Mouse (Mus musculus) granulocyte monocyte progenitor cell, adult 5-6 weeks (primary cell): Measurements from ENCODE around the gene Ube2c. TPM values are rescaled to one million over a fixed set of nuclear protein-coding genes. Genes with fewer than 3 reads are reported as not detected.
A peak's percentile ranks its signal among the peaks of the same experiment; 100 is the strongest.

Experiments
- ATAC-seq: replicated peaks from 2 replicates; pipeline ENCODE4 v1.8.0; 2016; ENCODE audit warnings: mild to moderate bottlenecking, moderate TSS enrichment, inconsistent platforms; ENCODE audit not compliant: poor library complexity, severe bottlenecking
- total RNA-seq, 2 experiments: library from RNA; stranded (forward) in 1 of 2; stranded (reverse) in 1 of 2; fragments of 200-712, 200-1000 nt in 1 of 2; fragments of >200 nt in 1 of 2; fragmentation: Nextera tagmentation in 1 of 2; gene quantifications; 2 replicates each; pipeline ENCODE4 v1.2.3; 2014 to 2017

The Ube2c gene
- total RNA-seq, 2 experiments from 2014 or later, result 75.2 to 112 TPM

- ATAC-seq, result no peak
Measured at GRCm38 (mm10) chr2:164806614-164807013, 36.9 kb downstream of the Ube2c start.

GRCm38 (mm10) chr2:164813557-164813956 lies 43.9 kb downstream of the Ube2c start:
- no peak for ATAC-seq

DNA sequence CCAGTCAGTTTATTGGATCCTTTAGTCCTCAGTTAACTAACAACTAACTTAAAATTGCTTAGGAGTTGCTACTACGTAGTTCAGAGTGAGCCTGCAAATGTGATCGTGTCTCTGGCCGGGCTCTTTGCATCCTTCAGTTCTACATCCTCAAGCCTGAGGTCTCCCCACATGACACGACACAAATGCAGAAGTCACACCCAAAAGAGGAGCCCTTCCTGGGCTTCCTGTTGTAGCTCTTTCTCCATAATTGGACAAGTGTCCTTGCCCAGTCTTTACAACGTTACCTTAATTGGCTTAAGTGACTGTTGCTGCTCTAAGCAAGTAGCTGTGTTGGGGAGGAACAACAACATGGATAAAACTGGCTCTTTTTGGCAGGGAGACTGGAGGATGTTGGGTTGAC lies 45.6 kb downstream of the Ube2c start:
- peak; percentile 99 for ATAC-seq

- ATAC-seq, result no peak
Measured at GRCm38 (mm10) chr2:164815821-164816220, 46.1 kb downstream of the Ube2c start.

DNA sequence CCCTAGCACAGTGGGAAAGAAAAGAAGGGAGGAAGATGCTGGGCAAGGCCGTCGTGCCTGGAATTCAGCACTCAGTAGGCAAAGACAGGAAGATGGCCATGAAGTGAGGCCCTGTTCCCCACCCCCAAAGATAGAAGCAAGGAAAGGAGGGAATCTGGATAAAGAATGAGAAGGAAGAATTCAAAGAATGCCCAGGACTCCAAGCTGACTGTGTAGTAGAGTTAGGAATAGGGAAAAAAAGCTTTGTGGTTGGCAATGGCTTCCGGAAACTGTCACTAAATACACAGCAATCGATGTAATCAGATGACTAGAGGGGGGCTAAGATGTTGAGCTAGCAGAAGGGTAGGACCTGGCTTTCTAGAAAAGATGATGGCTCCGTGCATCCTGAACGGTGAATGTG lies 47.5 kb downstream of the Ube2c start:
- no peak for ATAC-seq

DNA sequence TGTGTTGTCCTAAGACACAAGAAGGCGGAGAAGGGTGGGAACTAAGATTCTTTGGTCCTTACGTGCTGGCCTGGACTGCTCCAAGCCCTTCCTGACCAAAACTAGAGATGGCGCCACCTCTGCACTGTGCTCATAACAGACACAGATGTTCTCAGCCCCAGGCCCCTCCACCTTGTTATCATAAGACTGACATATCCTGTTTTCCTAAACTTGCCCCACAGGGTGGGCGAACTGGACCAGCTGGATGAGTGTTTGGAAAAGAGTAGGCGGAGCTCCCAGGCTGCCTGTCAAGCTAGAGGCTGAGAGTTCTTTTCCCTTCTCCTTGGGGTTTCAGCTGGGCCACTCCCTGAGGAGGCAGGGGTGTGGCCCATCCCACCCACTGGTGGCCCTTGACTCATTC lies 48.0 kb downstream of the Ube2c start:
- ATAC-seq, result no peak

GRCm38 (mm10) chr2:164821060-164821459 lies 51.4 kb downstream of the Ube2c start:
- no peak for ATAC-seq

DNA sequence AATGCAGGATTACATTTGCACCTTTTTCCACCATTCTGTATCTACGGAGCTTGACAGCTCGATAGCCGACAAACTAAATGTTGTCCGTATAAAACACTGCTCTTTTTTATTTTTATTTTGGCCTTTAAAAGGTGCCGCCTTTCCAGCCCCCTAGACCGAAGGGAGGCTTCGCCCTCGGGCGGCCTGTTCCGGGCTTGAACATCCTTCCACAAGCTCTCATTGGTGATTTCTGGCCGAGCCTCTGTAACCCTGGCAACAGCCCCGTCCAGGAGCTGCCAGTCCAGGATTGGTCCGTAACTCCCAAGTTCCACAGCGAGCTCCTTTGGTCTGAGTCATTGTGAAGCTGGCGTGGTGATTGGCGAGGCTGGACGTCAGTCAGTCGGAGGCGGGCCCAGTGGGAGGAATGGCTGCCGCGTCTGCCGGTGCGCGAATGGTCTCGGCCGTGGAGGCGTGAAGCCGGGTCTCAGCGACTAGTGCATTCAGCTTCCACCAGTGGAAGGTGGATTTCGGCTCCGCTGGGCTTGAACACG lies 53.0 kb downstream of the Ube2c start, which contains the start of gene Zswim1:
Gene Zswim1, plus strand, starts transcription at position 51 of the 530 bp plus-strand sequence.
- peak; percentile 99 for ATAC-seq

GRCm38 (mm10) chr2:164823181-164823585 lies 53.5 kb downstream of the Ube2c start:
- peak; percentile 65 for ATAC-seq

DNA sequence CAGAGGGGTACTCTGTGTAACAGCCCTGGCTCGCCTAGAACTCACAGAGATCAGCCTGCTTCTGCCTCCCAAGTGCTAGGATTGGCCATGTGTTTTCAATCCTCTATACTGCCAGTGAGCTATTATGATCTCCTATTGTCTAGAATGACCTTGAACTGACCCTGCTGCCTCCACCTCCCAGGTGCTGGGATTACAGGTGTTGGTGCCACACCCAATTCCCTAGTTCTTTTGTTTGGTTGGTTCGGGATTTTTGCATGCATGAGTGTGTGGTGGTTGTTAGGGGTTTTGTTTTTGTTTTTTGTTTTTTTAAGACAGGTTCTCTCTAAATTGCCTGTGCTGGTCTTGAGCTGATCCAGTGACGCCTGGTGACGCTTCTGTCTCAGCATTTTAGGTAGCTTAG lies 54.3 kb downstream of the Ube2c start:
- no peak for ATAC-seq

- ATAC-seq, result no peak
Measured at GRCm38 (mm10) chr2:164825521-164825920, 55.8 kb downstream of the Ube2c start.

- ATAC-seq, result no peak
Measured at GRCm38 (mm10) chr2:164827146-164827850, 57.6 kb downstream of the Ube2c start.

Other genes with a start within 250 kb of the Ube2c start
- not detected in 2 replicates for gene Wfdc2, start 207.5 kb upstream of the Ube2c start, total RNA-seq (2014; fragmentation: Nextera tagmentation)
- not detected in 2 replicates for gene Wfdc2, start 207.5 kb upstream of the Ube2c start, total RNA-seq (2017)
- not detected in 2 replicates for gene Spint3, start 196.4 kb upstream of the Ube2c start, total RNA-seq (2014; fragmentation: Nextera tagmentation)
- not detected in 2 replicates for gene Spint3, start 196.4 kb upstream of the Ube2c start, total RNA-seq (2017)
- not detected in 2 replicates for gene Wfdc6a, start 184.5 kb upstream of the Ube2c start, total RNA-seq (2014; fragmentation: Nextera tagmentation)
- not detected in 2 replicates for gene Wfdc6a, start 184.5 kb upstream of the Ube2c start, total RNA-seq (2017)
- not detected in 2 replicates for gene Eppin, start 176.3 kb upstream of the Ube2c start, total RNA-seq (2014; fragmentation: Nextera tagmentation)
- not detected in 2 replicates for gene Eppin, start 176.3 kb upstream of the Ube2c start, total RNA-seq (2017)
- gene Wfdc6b, start 156.4 kb upstream of the Ube2c start, total RNA-seq (2014; fragmentation: Nextera tagmentation), result not detected in 2 replicates
- gene Wfdc6b, start 156.4 kb upstream of the Ube2c start, total RNA-seq (2017), result not detected in 2 replicates
- gene Wfdc8, start 156.3 kb upstream of the Ube2c start, total RNA-seq (2014; fragmentation: Nextera tagmentation), result not detected in 2 replicates
- gene Wfdc8, start 156.3 kb upstream of the Ube2c start, total RNA-seq (2017), result not detected in 2 replicates
- gene Wfdc16, start 131.1 kb upstream of the Ube2c start, total RNA-seq (2014; fragmentation: Nextera tagmentation), result not detected in 2 replicates
- not detected in 2 replicates for gene Wfdc16, start 131.1 kb upstream of the Ube2c start, total RNA-seq (2017)
- gene Wfdc10, start 113.9 kb upstream of the Ube2c start, total RNA-seq (2014; fragmentation: Nextera tagmentation), result not detected in 2 replicates
- gene Wfdc10, start 113.9 kb upstream of the Ube2c start, total RNA-seq (2017), result not detected in 2 replicates
- not detected in 2 replicates for gene Wfdc9, start 113.3 kb upstream of the Ube2c start, total RNA-seq (2014; fragmentation: Nextera tagmentation)
- gene Wfdc9, start 113.3 kb upstream of the Ube2c start, total RNA-seq (2017), result not detected in 2 replicates
- gene Wfdc11, start 95.8 kb upstream of the Ube2c start, total RNA-seq (2014; fragmentation: Nextera tagmentation), result not detected in 2 replicates
- not detected in 2 replicates for gene Wfdc11, start 95.8 kb upstream of the Ube2c start, total RNA-seq (2017)
- not detected in 2 replicates for gene Wfdc13, start 84.8 kb upstream of the Ube2c start, total RNA-seq (2014; fragmentation: Nextera tagmentation)
- gene Wfdc13, start 84.8 kb upstream of the Ube2c start, total RNA-seq (2017), result not detected in 2 replicates
- gene Spint4, start 71.4 kb upstream of the Ube2c start, total RNA-seq (2014; fragmentation: Nextera tagmentation), result not detected in 2 replicates
- gene Spint4, start 71.4 kb upstream of the Ube2c start, total RNA-seq (2017), result not detected in 2 replicates
- gene Spint5, start 54.6 kb upstream of the Ube2c start, total RNA-seq (2014; fragmentation: Nextera tagmentation), result not detected in 2 replicates
- gene Spint5, start 54.6 kb upstream of the Ube2c start, total RNA-seq (2017), result not detected in 2 replicates
- not detected in 2 replicates for gene Wfdc3, start 24.0 kb upstream of the Ube2c start, total RNA-seq (2014; fragmentation: Nextera tagmentation)
- gene Wfdc3, start 24.0 kb upstream of the Ube2c start, total RNA-seq (2017), result not detected in 2 replicates
- 31.1 and 36.9 TPM in 2 replicates for gene Dnttip1, start 23.9 kb upstream of the Ube2c start, total RNA-seq (2014; fragmentation: Nextera tagmentation)
- gene Dnttip1, start 23.9 kb upstream of the Ube2c start, total RNA-seq (2017), result 21.5 and 27.3 TPM in 2 replicates
- not detected in 2 replicates for gene Tnnc2, start 10.1 kb downstream of the Ube2c start, total RNA-seq (2014; fragmentation: Nextera tagmentation)
- not detected in 2 replicates for gene Tnnc2, start 10.1 kb downstream of the Ube2c start, total RNA-seq (2017)
- not detected in 2 replicates for gene Snx21, start 15.9 kb downstream of the Ube2c start, total RNA-seq (2014; fragmentation: Nextera tagmentation)
- gene Snx21, start 15.9 kb downstream of the Ube2c start, total RNA-seq (2017), result 0.17 and 0.77 TPM in 2 replicates
- 24.7 and 25.5 TPM in 2 replicates for gene Acot8, start 35.0 kb downstream of the Ube2c start, total RNA-seq (2014; fragmentation: Nextera tagmentation)
- 22.3 and 32.6 TPM in 2 replicates for gene Acot8, start 35.0 kb downstream of the Ube2c start, total RNA-seq (2017)
- gene Zswim3, start 35.2 kb downstream of the Ube2c start, total RNA-seq (2014; fragmentation: Nextera tagmentation), result 2.7 and 4.1 TPM in 2 replicates
- 1.8 and 2.0 TPM in 2 replicates for gene Zswim3, start 35.2 kb downstream of the Ube2c start, total RNA-seq (2017)
- gene Zswim1, start 52.8 kb downstream of the Ube2c start, total RNA-seq (2014; fragmentation: Nextera tagmentation), result 5.8 and 7.0 TPM in 2 replicates
- 2.8 and 3.5 TPM in 2 replicates for gene Zswim1, start 52.8 kb downstream of the Ube2c start, total RNA-seq (2017)
- gene Spata25, start 58.6 kb downstream of the Ube2c start, total RNA-seq (2014; fragmentation: Nextera tagmentation), result not detected in 2 replicates
- gene Spata25, start 58.6 kb downstream of the Ube2c start, total RNA-seq (2017), result not detected in 2 replicates
- 89.0 and 135 TPM in 2 replicates for gene Ctsa, start 63.0 kb downstream of the Ube2c start, total RNA-seq (2014; fragmentation: Nextera tagmentation)
- 79.5 and 109 TPM in 2 replicates for gene Ctsa, start 63.0 kb downstream of the Ube2c start, total RNA-seq (2017)
- gene Neurl2, start 63.6 kb downstream of the Ube2c start, total RNA-seq (2014; fragmentation: Nextera tagmentation), result 6.1 and 8.7 TPM in 2 replicates
- 3.4 and 4.0 TPM in 2 replicates for gene Neurl2, start 63.6 kb downstream of the Ube2c start, total RNA-seq (2017)
- gene Pltp, start 87.8 kb downstream of the Ube2c start, total RNA-seq (2014; fragmentation: Nextera tagmentation), result not detected in 2 replicates
- gene Pltp, start 87.8 kb downstream of the Ube2c start, total RNA-seq (2017), result not detected in 2 replicates
- gene Pcif1, start 109.4 kb downstream of the Ube2c start, total RNA-seq (2014; fragmentation: Nextera tagmentation), result 36.7 and 50.8 TPM in 2 replicates
- 21.3 and 27.4 TPM in 2 replicates for gene Pcif1, start 109.4 kb downstream of the Ube2c start, total RNA-seq (2017)
- 11.5 and 16.3 TPM in 2 replicates for gene Zfp335, start 141.9 kb downstream of the Ube2c start, total RNA-seq (2014; fragmentation: Nextera tagmentation)
- 5.6 and 7.5 TPM in 2 replicates for gene Zfp335, start 141.9 kb downstream of the Ube2c start, total RNA-seq (2017)
- 0.95 TPM in 1 of 2 replicates, not detected in the other for gene Mmp9, start 170.9 kb downstream of the Ube2c start, total RNA-seq (2014; fragmentation: Nextera tagmentation)
- gene Mmp9, start 170.9 kb downstream of the Ube2c start, total RNA-seq (2017), result 10.0 and 10.7 TPM in 2 replicates
- 0.21 TPM in 1 of 2 replicates, not detected in the other for gene Slc12a5, start 190.9 kb downstream of the Ube2c start, total RNA-seq (2014; fragmentation: Nextera tagmentation)
- gene Slc12a5, start 190.9 kb downstream of the Ube2c start, total RNA-seq (2017), result 0.43 TPM in 1 of 2 replicates, not detected in the other